Mouse (Mus musculus) lung, embryonic 14.5 days (tissue): ENCODE results near the gene Aff3. TPM values are rescaled to one million over a fixed set of nuclear protein-coding genes. Genes with fewer than 3 reads are reported as not detected.
A peak's percentile ranks its signal among the peaks of the same experiment; 100 is the strongest.

Experiments
- ATAC-seq: fragments of 200-750 bp; cut with Nextera tagmentation; 2 replicates; pipeline ENCODE4 v1.8.0; 2017; ENCODE audit warnings: mild to moderate bottlenecking, moderate TSS enrichment, moderate library complexity; ENCODE audit not compliant: insufficient read depth
- DNase-seq: peaks from one replicate; pipeline ENCODE4 v3.0.0-alpha.2; 2015
- H3K27ac ChIP-seq: fragments of 300-500 bp; sonication (generic); 2 replicates; pipeline ENCODE4 v1.5.1; 2014; ENCODE audit warnings: low read depth, mild to moderate bottlenecking, moderate library complexity
- H3K27me3 ChIP-seq: fragments of 300-500 bp; sonication (generic); 2 replicates; pipeline ENCODE4 v1.6.1; 2014; ENCODE audit warnings: low read length, control low read depth; ENCODE audit not compliant: insufficient read depth
- H3K36me3 ChIP-seq: fragments of 300-500 bp; sonication (generic); 2 replicates; pipeline ENCODE4 v1.6.1; 2014; ENCODE audit warnings: control low read depth; ENCODE audit not compliant: insufficient read depth
- H3K4me1 ChIP-seq: fragments of 300-500 bp; sonication (generic); 2 replicates; pipeline ENCODE4 v1.6.1; 2014; ENCODE audit warnings: antibody characterized with exemption, control low read depth; ENCODE audit not compliant: insufficient read depth
- H3K4me2 ChIP-seq: fragments of 300-500 bp; sonication (generic); 2 replicates; pipeline ENCODE4 v1.6.1; 2014; ENCODE audit warnings: mild to moderate bottlenecking
- H3K4me3 ChIP-seq: fragments of 300-500 bp; sonication (generic); 2 replicates; pipeline ENCODE4 v1.5.1; 2014; ENCODE audit warnings: low read depth, low read length
- H3K9ac ChIP-seq: fragments of 300-500 bp; sonication (generic); 2 replicates; pipeline ENCODE4 v1.6.1; 2014
- H3K9me3 ChIP-seq: fragments of 300-500 bp; sonication (generic); 2 replicates; pipeline ENCODE4 v1.6.1; 2016; ENCODE audit warnings: low read depth, low read length, control low read depth
- CTCF ChIP-seq: IDR thresholded peaks from 2 replicates; pipeline ENCODE4 v1.5.1; 2016; ENCODE audit warnings: antibody characterized with exemption, low read depth
- WGBS: fragments of 180-500 bp; shearing (Covaris S2); extraction: QIAGEN DNeasy Blood & Tissue Kit; methylation state at CpG from one replicate; pipeline ENCODE4 v1.1.7; 2014; 5-methylcytosine and 5-hydroxymethylcytosine counted together
- polyA plus RNA-seq: library from polyadenylated mRNA; unstranded; fragments of >200 nt; fragmentation: Nextera tagmentation; extraction: Ambion mirVana; gene quantifications from 2 replicates; pipeline ENCODE4 v1.2.1, GENCODE M21; 2014

Aff3 gene
- polyA plus RNA-seq, 1 experiment from 2014 or later: 15.2 TPM

DNA sequence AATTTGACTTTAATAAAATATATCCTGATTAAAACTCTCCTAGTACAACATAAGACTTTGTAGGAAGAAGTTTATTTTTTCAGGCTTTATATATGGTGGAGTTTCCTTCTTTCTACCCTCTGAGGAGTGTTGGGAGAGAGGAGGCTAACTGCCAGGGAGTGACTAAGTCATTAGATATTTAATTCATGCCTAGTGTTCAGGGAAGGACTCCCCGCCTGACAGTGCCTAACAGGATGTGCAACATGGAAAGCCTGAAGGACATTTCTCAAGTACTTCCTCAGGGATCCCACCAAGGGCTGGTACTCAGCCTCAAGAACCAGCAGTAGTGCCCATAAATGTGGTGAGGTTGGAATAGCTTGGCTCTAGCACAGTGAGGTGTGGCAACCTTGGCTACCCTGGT lies 378.2 kb downstream of the Aff3 start:
- Histone ChIP-seq H3K4me1 (no peaks in the 10 kb centered on the region), H3K27me3 (no peaks in the 10 kb centered on the region), H3K36me3 (no peaks in the 10 kb centered on the region), H3K9me3 (no peaks in the 10 kb centered on the region), H3K4me2 (no peak overlapping the region), H3K9ac (no peak overlapping the region), H3K4me3 (no peak overlapping the region), H3K27ac (no peak overlapping the region)
- no peak for TF ChIP-seq CTCF
- DNase-seq: no peak
- whole genome bisulfite sequencing: 85% methylated on average over 1 of the region's 1 CpGs
- no peak for ATAC-seq

GRCm38 (mm10) chr1:38280549-38280948 lies 384.2 kb downstream of the Aff3 start:
- no peak for ATAC-seq
- no peak overlapping the region for H3K9ac ChIP-seq

DNA sequence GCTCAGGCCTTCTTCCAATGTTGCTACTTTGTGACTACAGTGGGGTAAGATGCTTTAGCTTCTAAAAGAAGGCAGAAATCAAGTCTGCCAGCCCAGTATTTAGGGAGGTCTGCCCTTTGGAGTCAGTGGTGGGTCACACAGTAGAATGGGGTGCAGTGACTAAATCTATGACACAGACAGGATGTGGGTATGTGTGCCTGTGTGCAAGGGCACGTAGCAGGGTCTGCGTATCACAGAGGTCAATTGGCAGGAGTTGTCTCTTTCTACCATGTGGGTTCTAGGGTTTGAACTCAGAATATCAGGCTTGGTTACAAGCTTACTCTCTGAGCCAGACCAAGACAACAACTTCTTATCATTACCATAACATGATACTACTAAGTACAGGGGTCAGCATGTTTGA lies 393.4 kb downstream of the Aff3 start:
- ATAC-seq (no peak), DNase-seq (no peak)
- no peaks in the 10 kb centered on the region for H3K27me3 ChIP-seq
- H3K4me3 ChIP-seq: no peak overlapping the region
- TF ChIP-seq CTCF: no peak
- no peak overlapping the region for H3K27ac ChIP-seq
- no peaks in the 10 kb centered on the region for H3K4me1 ChIP-seq
- H3K9ac ChIP-seq: no peak overlapping the region
- H3K4me2 ChIP-seq: no peak overlapping the region
- no peaks in the 10 kb centered on the region for H3K36me3 ChIP-seq
- WGBS: 92% methylated on average over 2 of the region's 2 CpGs
- H3K9me3 ChIP-seq: no peaks in the 10 kb centered on the region

More at GRCm38 (mm10) chr1:38280549-38280948, 384.2 kb downstream of the Aff3 start:
- TF ChIP-seq CTCF: no peak
- no peaks in the 10 kb centered on the region for H3K4me1 ChIP-seq
- H3K27ac ChIP-seq: no peak overlapping the region
- H3K36me3 ChIP-seq: no peaks in the 10 kb centered on the region
- H3K4me2 ChIP-seq: no peak overlapping the region
- H3K9me3 ChIP-seq: no peaks in the 10 kb centered on the region
- WGBS: 84% methylated on average over 7 of the region's 7 CpGs
- H3K27me3 ChIP-seq: no peaks in the 10 kb centered on the region
- no peak overlapping the region for H3K4me3 ChIP-seq
- no peak for DNase-seq

DNA sequence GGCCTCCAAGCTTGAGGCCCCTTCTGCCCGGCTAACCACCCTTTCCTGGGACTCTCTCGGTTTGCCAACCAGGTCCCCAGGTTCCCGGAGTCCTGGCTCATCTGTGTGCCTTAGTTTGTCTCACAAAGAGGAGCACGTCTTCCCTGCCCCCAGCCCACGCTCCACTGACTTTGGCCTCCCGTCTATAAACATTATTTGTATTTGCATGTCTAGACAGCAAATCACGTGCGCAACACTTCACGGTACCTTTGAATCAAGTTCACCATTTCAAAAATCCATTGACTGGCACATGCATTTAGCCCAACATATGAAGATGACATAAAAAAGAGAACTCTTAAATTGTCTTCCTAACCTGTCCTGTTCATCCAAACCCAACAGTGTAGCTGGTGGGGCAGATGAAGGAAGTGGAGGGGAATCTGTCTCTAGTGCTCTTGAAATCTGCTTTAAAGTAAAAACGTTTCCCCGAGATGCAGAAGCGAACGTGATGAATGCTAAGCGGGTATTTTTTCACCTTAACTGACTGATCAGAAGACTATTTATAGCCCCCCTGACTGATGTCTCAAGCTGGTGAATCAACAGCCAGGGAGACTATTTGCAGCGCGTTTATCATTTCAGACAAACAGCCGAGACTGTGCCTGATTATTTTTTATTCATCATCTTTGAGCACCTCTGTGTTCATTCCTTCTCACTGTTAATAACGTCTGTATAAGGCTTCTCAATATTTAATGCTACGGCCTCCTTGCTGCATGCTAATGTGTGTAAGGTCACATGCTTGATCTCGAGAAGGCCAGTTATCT lies 396.3 kb downstream of the Aff3 start:
- H3K27ac ChIP-seq: no peak overlapping the region

DNA sequence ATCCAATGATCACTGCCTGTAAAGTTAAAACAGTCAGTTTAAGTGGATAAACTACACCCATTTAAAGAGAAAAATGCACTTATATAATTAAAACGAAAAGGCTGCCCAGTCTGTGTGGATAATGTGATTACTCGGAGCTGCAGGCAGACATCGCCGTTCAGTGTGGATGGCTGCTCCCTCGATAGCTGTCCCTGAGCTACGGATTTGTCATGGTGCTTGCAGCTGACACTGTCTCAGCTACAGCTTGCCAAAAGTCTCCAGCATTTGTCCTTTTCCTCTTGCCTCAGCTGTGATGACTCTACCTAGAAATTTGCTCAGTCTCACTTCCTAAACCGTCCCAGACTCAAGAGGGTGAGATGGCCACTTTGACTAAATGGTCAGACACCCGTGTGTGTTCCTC lies 401.5 kb downstream of the Aff3 start:
- Histone ChIP-seq H3K36me3 (peaks cover 4% of the 10 kb centered on the region; the same call in 1 of the 2 replicates), H3K4me2 (no peak overlapping the region), H3K9me3 (0 out of 2 replicates have a peak, but pooled peaks cover 6% of the 10 kb centered on the region), H3K4me3 (no peak overlapping the region), H3K27ac (no peak overlapping the region), H3K27me3 (no peaks in the 10 kb centered on the region), H3K9ac (no peak overlapping the region), H3K4me1 (no peaks in the 10 kb centered on the region; the same call in 1 of the 2 replicates)
- 36% methylated on average over 8 of the region's 8 CpGs for WGBS
- ATAC-seq (peak; percentile 26; the same call in 1 of the 2 replicates), DNase-seq (peak; percentile 50)
- no peak for TF ChIP-seq CTCF

More for the DNA sequence above, 396.3 kb downstream of the Aff3 start:
- H3K9ac ChIP-seq: no peak overlapping the region
- H3K36me3 ChIP-seq: peaks cover 4% of the 10 kb centered on the region; the same call in 1 of the 2 replicates
- ATAC-seq: no peak
- no peaks in the 10 kb centered on the region for H3K4me1 ChIP-seq
- H3K4me2 ChIP-seq: no peak overlapping the region
- no peaks in the 10 kb centered on the region for H3K27me3 ChIP-seq
- DNase-seq: no peak
- no peak overlapping the region for H3K4me3 ChIP-seq
- WGBS: 44% methylated on average over 20 of the region's 20 CpGs
- TF ChIP-seq CTCF: no peak
- H3K9me3 ChIP-seq: 0 out of 2 replicates have a peak, but pooled peaks cover 6% of the 10 kb centered on the region

DNA sequence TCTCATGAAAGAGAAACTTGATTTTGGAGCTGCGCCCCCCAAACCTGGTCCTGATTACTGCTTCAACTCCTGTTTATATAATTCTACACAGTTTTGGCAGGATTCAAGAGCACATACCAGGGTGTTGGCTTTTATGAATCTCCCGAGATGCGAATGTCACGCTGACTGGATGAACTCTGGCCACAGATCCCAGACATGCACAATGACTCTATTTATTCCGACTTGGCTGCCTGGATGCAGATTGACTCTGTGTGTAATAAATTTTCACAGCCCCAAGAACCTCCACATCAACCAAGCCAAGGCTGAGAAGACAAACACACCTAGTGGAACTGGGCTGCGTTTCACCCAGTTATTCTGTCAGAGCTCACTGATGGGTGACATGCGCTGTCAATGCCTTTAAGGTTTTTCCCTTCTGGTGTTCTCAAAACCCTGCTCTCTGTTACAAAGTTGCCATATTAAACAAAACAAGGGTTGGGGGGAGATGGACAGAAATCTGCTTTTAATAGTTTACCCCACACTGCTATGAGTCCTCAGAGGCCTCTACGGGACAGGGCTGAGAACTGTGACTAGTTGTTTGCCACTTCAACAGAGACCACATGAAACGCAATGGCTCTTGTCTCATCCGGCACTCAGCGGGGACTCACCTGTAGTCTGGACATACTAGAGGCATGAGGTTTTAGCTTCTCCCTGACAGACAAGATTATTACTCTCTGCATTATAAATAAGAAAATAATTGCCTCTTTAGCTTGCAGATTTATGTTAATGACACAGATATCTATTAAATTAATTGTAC lies 402.2 kb downstream of the Aff3 start:
- WGBS: 54% methylated on average over 11 of the region's 11 CpGs
- DNase-seq: peak; percentile 76
- Histone ChIP-seq H3K4me3 (no peak overlapping the region), H3K9ac (no peak overlapping the region), H3K4me2 (no peak overlapping the region), H3K27me3 (no peaks in the 10 kb centered on the region), H3K4me1 (no peaks in the 10 kb centered on the region; the same call in 1 of the 2 replicates), H3K9me3 (0 out of 2 replicates have a peak, but pooled peaks cover 6% of the 10 kb centered on the region), H3K36me3 (peaks cover 4% of the 10 kb centered on the region; the same call in 1 of the 2 replicates), H3K27ac (no peak overlapping the region)
- no peak for TF ChIP-seq CTCF
- peak; percentile 53; the same call in 1 of the 2 replicates for ATAC-seq

GRCm38 (mm10) chr1:38261076-38261475 lies 403.7 kb downstream of the Aff3 start:
- no peaks in the 10 kb centered on the region for H3K27me3 ChIP-seq
- no peak overlapping the region for H3K4me3 ChIP-seq
- peaks cover 2% of the 10 kb centered on the region; the same call in 1 of the 2 replicates for H3K36me3 ChIP-seq
- no peak overlapping the region for H3K27ac ChIP-seq
- no peaks in the 10 kb centered on the region; the same call in 1 of the 2 replicates for H3K4me1 ChIP-seq
- no peak overlapping the region for H3K9ac ChIP-seq
- DNase-seq (no peak), ATAC-seq (no peak)
- H3K9me3 ChIP-seq: 0 out of 2 replicates have a peak, but pooled peaks cover 6% of the 10 kb centered on the region
- 41% methylated on average over 5 of the region's 5 CpGs for WGBS
- no peak overlapping the region for H3K4me2 ChIP-seq
- no peak for TF ChIP-seq CTCF
